Mouse (Mus musculus): ENCODE results near the gene Cecr2. TPM values are rescaled to one million over a fixed set of nuclear protein-coding genes. Genes with fewer than 3 reads are reported as not detected.
A peak's percentile ranks its signal among the peaks of the same experiment; 100 is the strongest.
"Not testable (repeated sequence)": the region's sequence is repeated elsewhere in the genome, so short reads cannot be mapped to it uniquely, and the experiment has no call there.

The Cecr2 gene
- polyA plus RNA-seq, 1 experiment from 2014 or later = 4.0 TPM

GRCm38 (mm10) chr6:120795422-120796086 is 129.4 kb downstream of the Cecr2 start:
- no peak for ATAC-seq
- H3K27me3 ChIP-seq (replicated peaks; ENCODE audit: control insufficient read depth, insufficient read depth, low read length) = no peaks in the 10 kb centered on the region
- H3K4me1 ChIP-seq (replicated peaks; ENCODE audit: control insufficient read depth, insufficient read depth, low read length) = no peaks in the 10 kb centered on the region
- peaks cover 38% of the 10 kb centered on the region for H3K36me3 ChIP-seq (ENCODE audit: control insufficient read depth, insufficient read depth)
- H3K4me3 ChIP-seq (replicated peaks; ENCODE audit: low read length) = no peak overlapping the region
- H3K9me3 ChIP-seq (ENCODE audit: control insufficient read depth, low read length) = no peaks in the 10 kb centered on the region
- H3K9ac ChIP-seq (replicated peaks; ENCODE audit: low read depth, low read length) = no peak overlapping the region
- 93% methylated on average over 5 of the region's 5 CpGs for WGBS
- H3K4me2 ChIP-seq (ENCODE audit: low read length) = no peak overlapping the region
- no peak overlapping the region for H3K27ac ChIP-seq (ENCODE audit: low read length)

DNA sequence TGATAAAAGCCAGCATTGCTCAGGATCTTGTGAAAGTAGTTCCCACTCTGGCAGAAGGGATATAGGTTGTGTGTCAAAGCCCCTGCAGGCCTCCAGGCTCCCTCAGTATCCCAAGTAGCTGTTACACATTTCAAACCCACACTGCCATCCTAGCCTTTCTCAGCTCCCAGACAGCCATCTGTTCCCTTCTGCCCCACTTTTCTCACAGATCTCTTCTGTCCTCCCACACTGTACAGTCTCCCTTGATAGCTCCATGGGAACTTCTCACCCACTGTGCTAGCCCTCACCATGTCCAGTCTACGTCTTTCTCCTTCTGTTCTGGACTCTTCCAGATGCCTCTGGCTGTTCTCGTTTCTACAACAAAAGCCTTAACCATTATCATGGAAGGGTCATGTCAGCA is 129.9 kb downstream of the Cecr2 start:
- no peaks in the 10 kb centered on the region for H3K9me3 ChIP-seq (ENCODE audit: control insufficient read depth, low read length)
- WGBS = 95% methylated on average over 2 of the region's 2 CpGs
- H3K27ac ChIP-seq (ENCODE audit: low read length) = no peak overlapping the region
- peaks cover 38% of the 10 kb centered on the region for H3K36me3 ChIP-seq (ENCODE audit: control insufficient read depth, insufficient read depth)
- ATAC-seq = 0 out of 2 replicates have a peak, but pooled peaks have one; percentile 21
- no peak overlapping the region for H3K4me2 ChIP-seq (ENCODE audit: low read length)
- no peaks in the 10 kb centered on the region for H3K4me1 ChIP-seq (replicated peaks; ENCODE audit: control insufficient read depth, insufficient read depth, low read length)
- H3K27me3 ChIP-seq (replicated peaks; ENCODE audit: control insufficient read depth, insufficient read depth, low read length) = no peaks in the 10 kb centered on the region
- H3K4me3 ChIP-seq (replicated peaks; ENCODE audit: low read length) = no peak overlapping the region
- no peak overlapping the region for H3K9ac ChIP-seq (replicated peaks; ENCODE audit: low read depth, low read length)

DNA sequence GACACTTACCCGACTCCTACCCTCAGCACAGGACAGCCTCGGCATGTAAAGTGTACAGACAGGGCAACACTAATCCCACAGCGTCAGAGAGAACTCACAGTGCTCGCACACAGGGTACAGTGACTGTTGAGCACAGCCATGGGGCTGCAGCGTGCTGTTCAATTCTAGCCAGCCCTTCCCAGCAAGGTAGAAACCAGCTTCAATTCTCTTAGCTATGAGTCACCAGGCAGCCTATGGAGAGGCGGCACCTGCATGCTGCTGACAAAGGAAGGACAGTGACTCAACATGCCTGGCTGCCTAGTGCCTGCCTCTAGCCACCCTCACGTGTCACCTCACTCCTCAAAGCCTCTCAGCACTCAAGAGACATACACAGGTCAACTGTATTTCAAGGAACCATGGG is 131.8 kb downstream of the Cecr2 start:
- H3K4me2 ChIP-seq (ENCODE audit: low read length) = no peak overlapping the region
- no peaks in the 10 kb centered on the region for H3K4me1 ChIP-seq (replicated peaks; ENCODE audit: control insufficient read depth, insufficient read depth, low read length)
- peaks cover 47% of the 10 kb centered on the region for H3K36me3 ChIP-seq (ENCODE audit: control insufficient read depth, insufficient read depth)
- ATAC-seq = no peak
- no peak overlapping the region for H3K4me3 ChIP-seq (replicated peaks; ENCODE audit: low read length)
- 94% methylated on average over 7 of the region's 7 CpGs for WGBS
- no peak overlapping the region for H3K9ac ChIP-seq (replicated peaks; ENCODE audit: low read depth, low read length)
- no peaks in the 10 kb centered on the region for H3K9me3 ChIP-seq (ENCODE audit: control insufficient read depth, low read length)
- no peaks in the 10 kb centered on the region for H3K27me3 ChIP-seq (replicated peaks; ENCODE audit: control insufficient read depth, insufficient read depth, low read length)
- H3K27ac ChIP-seq (ENCODE audit: low read length) = no peak overlapping the region

GRCm38 (mm10) chr6:120798905-120799304 is 132.7 kb downstream of the Cecr2 start:
- Histone ChIP-seq H3K27me3 (replicated peaks; ENCODE audit: control insufficient read depth, insufficient read depth, low read length) (no peaks in the 10 kb centered on the region), H3K4me1 (replicated peaks; ENCODE audit: control insufficient read depth, insufficient read depth, low read length) (no peaks in the 10 kb centered on the region), H3K9ac (replicated peaks; ENCODE audit: low read depth, low read length) (no peak overlapping the region), H3K4me2 (ENCODE audit: low read length) (no peak overlapping the region), H3K4me3 (replicated peaks; ENCODE audit: low read length) (no peak overlapping the region), H3K9me3 (ENCODE audit: control insufficient read depth, low read length) (no peaks in the 10 kb centered on the region), H3K36me3 (ENCODE audit: control insufficient read depth, insufficient read depth) (peaks cover 49% of the 10 kb centered on the region), H3K27ac (ENCODE audit: low read length) (no peak overlapping the region)
- no peak for ATAC-seq
- WGBS = 94% methylated on average over 4 of the region's 4 CpGs

- Histone ChIP-seq H3K27me3 (replicated peaks; ENCODE audit: control insufficient read depth, insufficient read depth, low read length) (no peaks in the 10 kb centered on the region), H3K4me3 (replicated peaks; ENCODE audit: low read length) (no peak overlapping the region), H3K36me3 (ENCODE audit: control insufficient read depth, insufficient read depth) (peaks cover 43% of the 10 kb centered on the region), H3K9me3 (ENCODE audit: control insufficient read depth, low read length) (no peaks in the 10 kb centered on the region), H3K4me2 (ENCODE audit: low read length) (no peak overlapping the region), H3K27ac (ENCODE audit: low read length) (no peak overlapping the region), H3K9ac (replicated peaks; ENCODE audit: low read depth, low read length) (no peak overlapping the region), H3K4me1 (replicated peaks; ENCODE audit: control insufficient read depth, insufficient read depth, low read length) (no peaks in the 10 kb centered on the region)
- 94% methylated on average over 4 of the region's 4 CpGs for WGBS
- ATAC-seq = peak; percentile 47; the same call in 1 of the 2 replicates
These were observed 133.4 kb downstream of the Cecr2 start for GRCm38 (mm10) chr6:120799581-120800041.

DNA sequence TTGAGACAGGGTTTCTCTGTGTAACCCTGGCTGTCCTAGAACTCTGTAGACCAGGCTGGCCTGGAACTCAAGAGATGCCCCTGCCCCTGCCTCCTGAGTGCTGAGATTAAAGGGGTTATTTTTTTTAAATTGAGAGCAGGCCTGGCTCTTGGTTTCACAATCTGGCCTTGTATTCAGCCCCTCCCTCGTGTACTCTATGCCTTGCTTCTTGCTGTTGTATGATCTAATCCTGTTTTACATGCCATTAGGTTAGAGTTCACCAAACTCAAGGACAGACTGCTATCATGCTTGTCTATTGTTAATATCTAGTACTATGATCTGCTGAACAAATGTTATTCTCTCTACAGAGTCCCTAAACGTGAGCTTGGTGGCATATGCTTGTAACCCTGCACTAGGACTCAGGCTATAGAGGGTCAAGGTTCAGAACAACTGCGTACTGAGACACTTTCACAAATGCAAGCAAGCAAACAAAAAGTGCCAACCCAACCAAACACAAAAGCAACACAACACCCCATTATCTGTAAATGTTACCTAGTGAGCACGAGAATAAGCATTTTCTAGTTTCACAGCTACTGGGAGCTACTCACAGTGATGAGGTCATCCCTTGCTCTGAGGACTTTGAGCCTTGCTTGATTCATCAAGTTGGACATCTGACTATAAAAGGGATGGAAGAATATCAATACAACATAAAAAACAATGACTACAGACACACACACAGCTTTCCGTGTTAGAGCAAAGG is 141.0 kb downstream of the Cecr2 start:
- no peak overlapping the region for H3K4me3 ChIP-seq (replicated peaks; ENCODE audit: low read length)
- no peak overlapping the region for H3K27ac ChIP-seq (ENCODE audit: low read length)
- WGBS = 83% methylated on average over 5 of the region's 5 CpGs
- no peak overlapping the region for H3K9ac ChIP-seq (replicated peaks; ENCODE audit: low read depth, low read length)
- no peaks in the 10 kb centered on the region for H3K4me1 ChIP-seq (replicated peaks; ENCODE audit: control insufficient read depth, insufficient read depth, low read length)
- H3K4me2 ChIP-seq (ENCODE audit: low read length) = no peak overlapping the region
- ATAC-seq = no peak
- peaks cover 39% of the 10 kb centered on the region for H3K36me3 ChIP-seq (ENCODE audit: control insufficient read depth, insufficient read depth)
- H3K9me3 ChIP-seq (ENCODE audit: control insufficient read depth, low read length) = no peaks in the 10 kb centered on the region
- no peaks in the 10 kb centered on the region for H3K27me3 ChIP-seq (replicated peaks; ENCODE audit: control insufficient read depth, insufficient read depth, low read length)

DNA sequence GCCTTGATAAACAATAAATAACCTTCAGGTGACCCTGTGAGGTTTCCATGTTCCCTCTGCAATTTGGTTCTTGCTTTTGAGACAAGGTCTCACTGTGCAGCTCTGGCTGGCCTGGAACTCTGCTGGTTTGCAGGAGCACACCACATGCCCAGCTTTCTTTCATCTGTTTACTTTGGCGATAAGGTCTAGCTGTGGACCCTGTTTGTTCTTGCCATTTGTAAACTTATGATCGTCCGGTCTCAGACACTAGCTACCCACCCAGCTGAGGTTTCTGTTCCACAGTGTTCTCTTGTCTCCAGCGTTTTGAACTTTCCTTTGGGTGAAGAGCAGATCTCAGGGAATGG is 141.5 kb downstream of the Cecr2 start:
- H3K4me1 ChIP-seq (replicated peaks; ENCODE audit: control insufficient read depth, insufficient read depth, low read length) = no peaks in the 10 kb centered on the region
- H3K9me3 ChIP-seq (ENCODE audit: control insufficient read depth, low read length) = no peaks in the 10 kb centered on the region
- 93% methylated on average over 4 of the region's 4 CpGs for WGBS
- no peak overlapping the region for H3K9ac ChIP-seq (replicated peaks; ENCODE audit: low read depth, low read length)
- peaks cover 33% of the 10 kb centered on the region for H3K36me3 ChIP-seq (ENCODE audit: control insufficient read depth, insufficient read depth)
- H3K27ac ChIP-seq (ENCODE audit: low read length) = no peak overlapping the region
- ATAC-seq = no peak
- no peak overlapping the region for H3K4me3 ChIP-seq (replicated peaks; ENCODE audit: low read length)
- no peaks in the 10 kb centered on the region for H3K27me3 ChIP-seq (replicated peaks; ENCODE audit: control insufficient read depth, insufficient read depth, low read length)
- H3K4me2 ChIP-seq (ENCODE audit: low read length) = no peak overlapping the region

- over 99% methylated on average over 7 of the region's 10 CpGs for WGBS
- H3K36me3 ChIP-seq (ENCODE audit: control insufficient read depth, insufficient read depth) = peaks cover 14% of the 10 kb centered on the region
These were observed 145.8 kb downstream of the Cecr2 start for GRCm38 (mm10) chr6:120811999-120812398.

GRCm38 (mm10) chr6:120819294-120819693 is 153.1 kb downstream of the Cecr2 start:
- Histone ChIP-seq H3K27me3 (replicated peaks; ENCODE audit: control insufficient read depth, insufficient read depth, low read length) (no peaks in the 10 kb centered on the region), H3K27ac (ENCODE audit: low read length) (no peak overlapping the region)

More at GRCm38 (mm10) chr6:120811999-120812398, 145.8 kb downstream of the Cecr2 start:
- H3K4me1 ChIP-seq (replicated peaks; ENCODE audit: control insufficient read depth, insufficient read depth, low read length); H3K4me3 ChIP-seq (replicated peaks; ENCODE audit: low read length); H3K4me2 ChIP-seq (ENCODE audit: low read length); H3K9ac ChIP-seq (replicated peaks; ENCODE audit: low read depth, low read length); H3K27me3 ChIP-seq (replicated peaks; ENCODE audit: control insufficient read depth, insufficient read depth, low read length); ATAC-seq; H3K27ac ChIP-seq (ENCODE audit: low read length); H3K9me3 ChIP-seq (ENCODE audit: control insufficient read depth, low read length): not testable (repeated sequence)

More at GRCm38 (mm10) chr6:120819294-120819693, 153.1 kb downstream of the Cecr2 start:
- Histone ChIP-seq H3K36me3 (ENCODE audit: control insufficient read depth, insufficient read depth) (peaks cover 15% of the 10 kb centered on the region), H3K9ac (replicated peaks; ENCODE audit: low read depth, low read length) (no peak overlapping the region), H3K4me3 (replicated peaks; ENCODE audit: low read length) (no peak overlapping the region), H3K4me1 (replicated peaks; ENCODE audit: control insufficient read depth, insufficient read depth, low read length) (peaks cover 17% of the 10 kb centered on the region), H3K4me2 (ENCODE audit: low read length) (no peak overlapping the region), H3K9me3 (ENCODE audit: control insufficient read depth, low read length) (no peaks in the 10 kb centered on the region)
- ATAC-seq = no peak
- WGBS = 95% methylated on average over 2 of the region's 2 CpGs
